Mouse (Mus musculus): ENCODE results near the gene Oxct1.

- TF ChIP-seq CTCF (IDR thresholded peaks at IDR 0.05) (no peak), POLR2A (IDR thresholded peaks at IDR 0.05; ENCODE audit: insufficient read depth, low read depth, low read length) (no peak)
Measured at GRCm38 (mm10) chr15:3982732-3983131, 43.5 kb upstream of the Oxct1 start.
